Mouse (Mus musculus): ENCODE measurements around the gene Sf3b3.

Gene Sf3b3

GRCm38 (mm10) chr8:110764671-110765070, 81.9 kb downstream of the Sf3b3 start:
- DNase-seq = no peak

- DNase-seq = no peak
Measured at GRCm38 (mm10) chr8:110761988-110762387, 84.6 kb downstream of the Sf3b3 start.

DNA sequence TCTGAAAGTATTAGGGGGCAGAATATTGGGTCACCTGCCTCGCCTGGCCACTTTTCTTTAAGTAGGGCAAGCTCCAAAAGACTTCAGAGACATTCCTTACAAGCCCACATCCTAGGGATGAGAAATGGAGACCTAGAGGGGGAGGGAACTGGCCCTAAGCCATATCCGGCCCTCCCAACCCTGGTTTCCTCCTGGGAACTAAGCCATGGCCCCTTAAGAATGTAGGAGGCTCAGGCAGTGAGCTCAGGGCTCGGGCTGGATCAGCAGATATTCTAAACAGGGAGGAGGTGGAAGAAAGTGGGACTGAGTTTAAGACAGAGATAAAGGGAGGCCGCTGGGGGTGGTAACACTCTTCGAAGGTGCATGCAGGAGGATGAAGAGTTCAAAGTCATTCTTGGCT, 85.4 kb downstream of the Sf3b3 start:
- DNase-seq = no peak

- DNase-seq = no peak
Measured at GRCm38 (mm10) chr8:110760280-110760940, 86.2 kb downstream of the Sf3b3 start.

Measured in retina, postnatal 1 day (tissue).